Mouse (Mus musculus) ES-Bruce4 (cell line): ENCODE data around the gene Tnrc6a.

Experiments used
- EP300 ChIP-seq: IDR thresholded peaks from 2 replicates; pipeline ENCODE4 v1.6.1; 2011; ENCODE audit warnings: low read depth, low read length; ENCODE audit not compliant: insufficient read depth
- POLR2A ChIP-seq: IDR thresholded peaks from one replicate; pipeline ENCODE4 v1.8.1; 2011; ENCODE audit warnings: low read length; ENCODE audit not compliant: insufficient read depth

- TF ChIP-seq POLR2A (no peak), EP300 (no peak)
These were observed 71.0 kb downstream of the Tnrc6a start for GRCm38 (mm10) chr7:123194696-123195095.
